Mouse (Mus musculus) adrenal gland, postnatal 10 days (tissue): ENCODE measurements at regions not wholly inside any gene's neighbourhood (a gene's known extent, or its start where the extent isn't known, plus 50 kb on each side); places are given as distances from the start of the nearest gene placed in this dataset.
A peak's percentile ranks its signal among the peaks of the same experiment; 100 is the strongest.

Source experiments
- DNase-seq: peaks from one replicate; pipeline ENCODE4 v3.0.0; 2021; ENCODE audit warnings: mixed read lengths

DNA sequence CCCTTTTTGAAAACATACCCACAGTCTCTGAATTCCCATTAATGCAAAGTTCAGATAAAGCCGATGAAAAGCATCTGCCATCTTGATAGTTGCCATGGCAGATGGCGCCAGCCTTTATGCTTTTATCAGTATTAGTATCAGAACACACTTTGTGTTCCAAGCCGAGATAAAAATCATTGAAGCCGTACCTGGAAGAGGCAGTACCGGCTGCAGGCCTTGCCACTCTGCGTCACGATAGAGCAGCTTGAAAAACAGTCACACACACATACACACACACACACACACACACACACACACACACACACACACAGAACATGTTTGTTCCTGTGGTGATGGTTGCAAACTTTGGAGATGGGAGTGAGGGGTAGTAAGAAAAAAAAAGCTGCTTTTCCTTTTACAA lies 306.2 kb downstream of the Satb1 start:
- DNase-seq, result no peak

DNA sequence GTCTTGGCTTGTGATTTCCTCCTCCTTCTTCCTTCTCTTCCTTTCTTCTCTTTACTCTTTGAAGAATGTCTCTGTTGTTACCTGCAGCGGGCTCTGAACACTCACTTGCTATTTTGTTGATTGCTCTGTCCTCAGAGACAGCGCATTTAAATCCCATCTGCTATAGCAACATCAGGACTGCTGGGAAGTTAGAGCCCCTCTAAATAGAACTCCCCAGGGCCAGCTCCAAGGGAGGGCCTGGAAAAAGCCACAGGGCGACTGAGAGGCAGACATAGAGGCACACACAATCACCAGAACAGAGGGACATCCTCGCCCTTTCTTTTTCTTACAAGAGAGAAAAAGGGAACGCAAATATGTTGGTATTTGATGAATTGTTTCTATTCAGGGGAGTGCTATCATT lies 306.6 kb downstream of the Satb1 start:
- no peak for DNase-seq

DNA sequence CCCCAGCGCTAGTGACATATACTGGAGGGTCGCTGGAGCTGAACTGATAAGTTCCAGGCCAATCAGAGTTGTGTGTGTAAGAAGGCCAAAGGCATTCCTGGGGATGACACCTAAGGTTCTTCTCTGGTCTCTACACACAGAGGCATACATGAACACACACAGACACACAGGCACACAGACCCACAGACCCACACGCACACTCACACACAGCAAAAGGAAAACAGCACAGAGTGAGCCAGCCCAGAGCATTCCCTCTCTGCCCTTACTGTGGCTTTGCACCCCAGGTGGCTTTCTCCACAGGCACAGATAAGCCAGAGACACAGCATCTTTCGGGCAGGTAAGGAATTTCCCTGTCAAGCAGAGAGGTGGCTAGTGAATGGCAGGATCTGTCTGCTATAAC lies 307.1 kb downstream of the Satb1 start:
- DNase-seq, result no peak

DNA sequence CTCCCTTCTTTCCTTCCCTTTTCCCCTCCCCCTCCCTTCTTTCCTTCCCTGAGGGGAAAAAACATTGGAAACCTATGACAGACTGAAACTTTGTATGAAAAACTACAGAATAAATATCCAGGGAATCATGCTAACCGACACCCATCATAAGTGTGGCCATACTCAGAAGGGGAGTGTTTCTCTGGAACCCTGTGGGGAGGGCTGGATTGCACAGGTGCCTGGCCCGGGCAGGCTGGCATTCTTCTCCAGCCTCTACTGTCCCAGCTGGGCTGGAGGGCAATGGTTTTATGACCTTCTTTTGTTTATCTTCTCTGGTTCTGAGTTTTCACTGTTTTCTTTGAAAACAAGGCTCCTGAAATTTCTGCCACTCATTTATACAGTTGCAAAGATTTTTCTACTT lies 307.9 kb downstream of the Satb1 start:
- DNase-seq, result no peak

DNA sequence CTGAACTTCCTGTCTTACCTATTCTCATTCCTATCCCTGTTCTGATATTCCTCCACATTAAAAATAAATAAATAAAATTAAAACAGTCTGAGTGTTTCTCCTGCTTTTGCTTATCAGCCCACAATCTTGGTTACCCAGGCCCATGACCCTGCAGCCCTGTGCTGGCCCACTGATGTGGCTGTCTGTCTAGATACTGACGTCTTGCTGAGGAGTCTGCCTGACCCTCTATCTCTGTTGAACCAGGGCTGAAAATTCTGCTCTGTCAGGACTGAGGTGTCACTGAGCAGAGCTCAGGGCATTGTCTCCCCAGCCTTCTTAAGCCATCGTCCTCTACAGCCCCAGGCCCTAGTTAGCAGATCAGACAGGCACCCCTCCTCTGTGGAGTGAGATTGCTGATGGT lies 321.2 kb downstream of the Satb1 start:
- no peak for DNase-seq

DNA sequence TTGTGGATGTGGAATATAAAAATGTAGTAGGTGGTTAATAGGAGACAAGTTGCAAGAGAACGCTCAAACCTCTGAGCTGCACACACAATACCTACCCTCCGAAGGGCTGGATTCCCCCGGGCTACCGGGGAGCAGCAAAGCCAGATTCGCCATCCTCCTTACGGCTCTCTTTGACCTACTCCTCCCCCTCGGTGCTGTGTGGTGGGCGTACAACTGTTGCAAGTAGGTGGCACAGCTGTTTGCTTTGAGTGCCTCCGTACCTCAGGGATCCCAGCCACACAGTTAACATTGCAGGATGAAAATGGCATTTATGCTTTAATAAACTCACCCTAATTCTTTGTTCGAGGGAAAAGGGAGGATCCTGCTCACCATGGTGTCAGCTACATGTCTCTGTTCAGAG lies 321.6 kb upstream of the Tbc1d5 start:
- no peak for DNase-seq

DNA sequence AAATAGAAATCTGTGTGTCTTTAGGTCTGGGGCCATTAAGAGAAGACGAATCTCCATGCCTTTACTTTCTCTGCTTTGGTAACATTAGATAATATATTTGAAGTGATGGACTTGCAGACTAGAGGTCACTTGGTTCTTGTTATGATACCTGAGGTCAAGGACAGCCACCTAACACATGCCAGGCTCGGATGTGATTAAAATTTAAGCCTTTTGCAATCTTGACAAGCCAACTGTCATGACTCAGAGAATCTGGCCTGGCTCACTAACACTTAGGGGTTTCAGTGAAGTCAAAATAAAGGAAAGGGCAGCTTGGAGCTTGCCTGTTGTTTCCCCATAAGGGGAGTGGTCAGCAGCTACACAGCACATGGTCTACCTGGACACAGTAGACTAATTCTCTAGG lies 320.4 kb upstream of the Tbc1d5 start:
- no peak for DNase-seq

DNA sequence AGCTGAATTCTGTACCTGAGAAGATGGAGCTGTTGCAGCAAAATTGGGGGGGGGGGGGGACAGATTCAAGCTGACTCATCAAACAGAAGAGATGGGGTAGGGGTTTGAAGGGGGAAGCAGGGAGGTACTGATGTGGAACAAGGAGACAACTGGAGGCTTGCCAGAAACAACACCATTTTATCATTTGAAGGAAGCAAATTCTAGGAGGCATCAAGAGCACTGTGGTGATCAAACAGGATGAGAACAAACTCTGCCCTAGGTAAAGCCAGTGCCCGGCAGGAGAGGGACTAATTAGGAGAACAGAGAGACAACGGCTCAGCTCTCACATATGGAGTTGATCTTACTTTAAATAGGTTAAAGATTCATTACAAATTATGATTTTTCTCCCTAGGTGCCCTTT lies 315.9 kb upstream of the Tbc1d5 start:
- no peak for DNase-seq

DNA sequence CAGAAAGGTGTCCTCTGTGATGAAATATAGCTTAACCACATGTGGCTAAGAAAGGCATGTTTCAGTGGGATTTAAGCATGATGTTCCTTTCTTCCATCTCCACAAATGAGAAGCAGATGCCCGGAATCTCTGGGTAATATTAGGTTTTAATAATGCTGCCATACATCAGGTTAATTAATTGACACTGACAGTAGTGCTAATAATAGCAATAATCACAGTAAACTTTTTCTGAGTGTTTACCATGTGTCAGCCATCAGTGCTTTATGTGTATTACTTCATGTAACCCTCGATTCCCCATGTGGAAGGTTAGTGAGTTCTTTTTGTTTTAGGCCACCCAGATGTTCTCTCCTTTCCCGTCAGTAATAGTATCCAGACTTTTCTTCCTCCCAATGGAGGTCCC lies 310.2 kb upstream of the Tbc1d5 start:
- DNase-seq, result no peak

DNA sequence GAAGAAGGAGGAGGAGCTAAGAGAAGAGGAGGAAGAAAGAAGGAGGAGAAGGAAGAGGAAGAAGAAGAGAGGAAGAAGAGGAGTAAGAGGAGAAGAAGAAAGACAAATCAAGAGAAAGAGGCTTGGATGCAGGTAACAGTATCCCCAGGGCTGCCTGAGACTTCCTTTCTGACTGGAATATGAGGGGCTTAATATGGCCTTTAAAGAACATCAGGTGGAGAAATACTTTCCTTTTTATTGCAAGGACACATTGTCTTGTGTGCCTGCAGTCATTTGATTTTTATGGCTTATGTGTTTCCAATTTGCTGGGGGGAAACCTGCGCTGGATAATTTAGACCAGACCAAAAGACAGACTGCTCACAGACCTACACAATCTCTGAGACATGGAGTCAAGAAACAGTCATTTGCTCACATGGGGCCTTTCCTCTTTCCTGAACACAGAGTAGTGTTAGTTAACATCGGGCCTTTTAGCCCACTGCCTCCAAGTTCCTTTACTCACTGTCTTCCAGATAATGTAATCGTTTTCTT lies 308.8 kb upstream of the Tbc1d5 start:
- no peak for DNase-seq

DNA sequence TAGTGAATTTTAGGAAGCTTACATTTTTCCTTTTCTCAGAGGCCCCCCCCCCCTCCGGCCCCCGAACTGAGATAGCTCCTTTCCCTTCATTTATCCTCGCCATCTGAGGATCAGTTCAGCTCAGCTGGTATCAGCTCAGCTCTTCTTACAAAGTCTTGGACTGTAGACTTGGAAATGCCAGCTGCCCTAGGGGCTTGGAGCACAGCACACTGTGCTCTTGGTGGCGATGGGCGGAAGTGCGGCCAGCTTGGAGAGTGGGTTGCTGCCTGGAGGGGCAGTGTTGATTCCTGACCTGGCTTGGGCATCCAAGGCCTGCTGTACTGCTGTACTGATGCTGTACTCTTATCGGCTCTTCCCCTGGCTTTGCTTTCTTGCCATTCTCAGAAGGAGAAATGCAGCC lies 298.7 kb upstream of the Tbc1d5 start:
- DNase-seq, result no peak

DNA sequence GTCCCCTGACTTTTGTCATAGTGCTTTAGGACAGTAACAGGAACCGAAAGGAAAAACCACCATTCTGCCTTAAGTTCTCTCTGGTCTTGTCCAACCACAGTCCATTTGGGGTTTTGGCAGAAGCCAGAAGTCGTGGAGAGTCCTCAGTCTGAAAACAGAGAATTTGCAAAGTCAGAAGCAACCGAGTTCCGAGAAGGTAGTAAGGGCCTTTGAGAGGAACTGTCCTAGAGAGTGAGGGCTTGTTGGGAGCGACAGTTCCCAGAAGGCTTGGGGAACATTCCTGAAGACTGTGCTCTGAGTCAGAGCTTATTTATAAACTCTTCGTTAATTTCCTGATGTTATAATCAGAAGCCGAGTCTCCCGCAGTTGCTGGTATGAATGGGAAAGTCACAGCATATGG lies 298.3 kb upstream of the Tbc1d5 start:
- DNase-seq, result no peak

DNA sequence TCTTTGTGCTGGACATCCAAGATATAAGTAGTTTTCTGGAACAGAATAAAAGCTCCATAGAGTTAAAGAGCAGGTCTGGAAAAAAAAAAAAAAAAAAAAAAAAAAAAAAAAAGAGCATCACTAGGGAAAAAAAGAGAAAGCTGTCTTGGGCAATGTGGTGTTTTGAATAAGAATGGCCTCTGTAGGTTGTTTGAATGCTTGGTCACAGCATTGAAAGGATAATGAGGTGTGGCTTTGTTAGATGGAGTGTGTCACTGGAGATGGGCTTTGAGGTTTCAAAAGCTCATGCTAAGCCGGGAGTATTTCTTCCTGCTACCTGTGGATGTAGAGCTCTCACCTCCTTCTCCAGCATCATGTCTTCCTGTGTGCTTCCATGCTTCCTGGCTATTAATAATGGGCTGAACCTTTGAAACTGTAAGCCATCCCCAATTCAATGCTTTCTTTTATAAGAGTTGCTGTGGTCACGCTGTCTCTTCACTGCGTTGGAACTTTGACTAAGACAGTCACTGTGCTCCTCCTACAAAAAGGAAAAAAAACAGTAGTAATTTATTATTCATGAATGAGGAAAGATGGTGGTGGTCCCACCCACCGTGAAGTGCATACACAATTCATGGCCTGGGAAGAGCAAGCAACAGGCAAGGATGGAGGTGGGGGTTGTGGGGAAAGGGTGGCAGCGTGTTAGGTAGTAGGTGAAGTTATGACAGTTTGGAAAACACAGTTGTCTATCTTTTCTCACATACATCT lies 283.2 kb upstream of the Tbc1d5 start:
- no peak for DNase-seq

DNA sequence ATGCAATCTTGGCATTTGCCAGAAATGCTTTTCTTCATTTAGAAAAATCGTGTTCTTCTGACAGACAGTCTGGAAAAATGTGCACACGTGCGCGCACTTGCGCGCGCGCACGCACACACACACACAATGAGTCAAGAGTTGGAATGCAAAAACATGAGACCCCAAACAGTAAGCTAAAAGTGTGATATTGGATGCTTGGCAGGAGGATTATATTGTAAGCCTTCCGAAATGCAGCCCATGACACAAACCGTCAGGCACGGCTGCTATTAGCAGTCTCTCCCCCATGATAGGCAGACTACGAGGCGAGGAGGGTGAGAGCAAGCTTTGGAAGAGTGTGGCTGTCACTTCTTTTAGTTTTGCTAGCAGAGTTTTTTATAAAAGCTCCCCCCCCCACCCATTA lies 282.1 kb upstream of the Tbc1d5 start:
- DNase-seq, result no peak

DNA sequence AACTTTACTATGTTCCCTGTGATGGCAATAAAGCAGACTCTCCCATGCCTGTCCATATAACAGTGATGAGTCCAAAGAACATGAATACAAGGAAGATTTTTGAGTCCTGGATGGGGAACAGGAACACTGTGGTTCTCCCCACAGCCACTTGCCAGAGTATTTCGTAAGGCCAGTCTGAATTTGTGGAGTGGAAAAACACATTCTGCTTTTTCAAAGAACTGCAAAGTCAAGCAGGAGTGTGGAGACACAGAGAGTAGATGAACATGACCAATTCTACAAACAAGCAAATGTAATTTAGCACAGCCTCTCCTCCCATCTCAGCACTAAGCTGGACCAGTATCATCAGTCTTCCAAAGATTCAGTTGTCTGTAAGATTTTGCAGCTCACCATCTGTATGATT lies 280.0 kb upstream of the Tbc1d5 start:
- DNase-seq, result no peak

DNA sequence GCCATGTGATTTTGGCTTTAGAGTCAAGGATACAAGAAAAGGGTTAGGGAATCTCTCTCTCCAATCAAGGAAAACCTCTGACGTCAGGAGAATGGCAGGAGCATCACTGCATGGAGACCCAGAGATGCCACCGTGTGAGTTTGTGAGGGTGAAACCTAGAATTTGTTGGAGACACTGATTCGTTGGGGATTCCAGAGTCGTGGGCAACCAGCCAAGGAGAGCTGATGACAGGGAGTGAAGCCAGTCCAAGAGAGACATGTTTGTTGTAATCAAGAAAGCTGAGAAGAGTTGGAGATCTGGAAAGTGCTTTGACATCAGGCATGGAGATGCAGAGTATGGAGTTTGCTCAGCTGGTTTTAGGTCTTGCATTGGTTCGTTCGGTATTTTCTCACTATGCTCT lies 236.6 kb upstream of the Tbc1d5 start:
- DNase-seq, result peak; percentile 7

DNA sequence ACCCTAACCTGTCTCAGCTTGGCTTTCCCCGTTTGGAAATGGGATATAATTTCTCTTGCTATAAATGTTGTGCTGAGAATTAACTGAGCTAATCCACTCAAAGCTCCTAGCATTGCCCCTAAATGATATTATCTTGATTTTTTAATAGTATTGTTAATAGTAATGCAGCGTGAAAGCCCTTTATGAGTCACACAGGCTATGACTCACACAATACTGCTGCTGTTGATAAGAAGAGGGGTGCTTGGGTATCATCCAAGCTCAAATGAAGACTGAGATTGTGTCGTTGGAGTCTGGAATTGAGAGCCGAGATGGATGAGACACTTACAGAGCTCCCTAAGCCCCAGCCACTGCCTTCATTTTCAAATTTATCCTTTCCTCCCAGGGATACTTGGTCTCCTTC lies 235.2 kb upstream of the Tbc1d5 start:
- no peak for DNase-seq

DNA sequence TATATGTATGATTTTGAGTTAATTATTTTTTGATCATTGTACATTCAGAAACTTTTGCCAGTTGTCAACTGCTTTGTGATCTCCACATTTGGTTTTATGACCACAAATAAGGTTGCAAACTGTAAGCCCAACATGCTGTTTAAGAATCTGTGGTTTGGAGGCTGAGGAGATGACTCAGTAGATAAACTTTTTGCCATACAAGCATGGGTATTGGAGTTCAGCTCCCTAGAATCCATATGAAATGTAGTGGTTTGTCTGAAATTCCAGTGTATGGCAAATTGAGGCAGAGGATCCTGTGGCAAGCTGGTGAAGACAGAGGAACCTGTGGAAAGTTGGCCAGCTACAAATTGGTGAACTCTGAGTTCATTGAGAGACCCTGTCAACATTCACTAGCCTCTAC lies 234.6 kb upstream of the Tbc1d5 start:
- no peak for DNase-seq

DNA sequence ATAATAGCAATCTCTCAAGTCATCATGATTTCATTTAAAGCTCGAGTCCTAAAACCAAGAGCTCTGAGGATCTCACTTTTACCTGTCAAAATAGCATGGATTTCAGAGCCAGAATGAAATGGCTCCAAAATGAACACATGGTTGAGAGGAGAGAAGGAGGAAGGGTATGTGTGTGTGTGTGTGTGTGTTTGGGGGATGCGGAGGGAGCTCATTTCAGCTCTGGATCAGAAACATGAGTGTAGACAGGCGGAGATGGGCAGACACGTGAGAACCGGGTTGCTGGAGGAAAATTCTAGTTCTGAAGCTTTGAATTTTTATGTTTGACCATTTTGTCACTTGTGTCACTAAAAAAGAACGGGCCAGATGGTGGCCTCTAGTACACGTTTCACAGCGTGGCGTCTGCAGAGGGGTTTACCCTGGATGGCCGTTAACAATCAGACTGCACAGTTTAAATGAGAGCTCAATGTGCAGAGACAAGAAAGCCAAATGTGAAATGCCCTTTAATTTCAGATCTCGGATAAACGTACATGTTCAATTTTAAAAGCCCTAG lies 232.5 kb upstream of the Tbc1d5 start:
- DNase-seq, result no peak

DNA sequence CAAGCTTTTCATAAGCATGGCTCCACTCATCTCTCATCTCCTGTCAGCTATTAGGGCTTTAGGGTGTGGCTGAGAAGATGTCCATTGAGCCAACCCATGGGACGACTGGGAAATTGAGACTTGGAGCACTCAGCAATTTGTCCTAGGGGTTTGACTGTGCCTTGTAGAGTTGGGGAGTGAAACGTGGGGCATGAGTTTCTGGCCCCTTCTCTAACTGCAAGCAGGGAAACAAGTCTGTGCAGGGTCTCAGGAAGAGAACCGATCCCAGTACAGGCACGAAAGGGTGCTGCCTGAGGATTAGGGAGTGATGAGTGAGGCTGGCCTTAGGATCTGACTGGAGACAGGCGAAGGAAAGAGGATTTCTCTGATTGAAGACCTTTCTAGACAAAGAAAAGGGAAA lies 229.7 kb upstream of the Tbc1d5 start:
- DNase-seq, result no peak

DNA sequence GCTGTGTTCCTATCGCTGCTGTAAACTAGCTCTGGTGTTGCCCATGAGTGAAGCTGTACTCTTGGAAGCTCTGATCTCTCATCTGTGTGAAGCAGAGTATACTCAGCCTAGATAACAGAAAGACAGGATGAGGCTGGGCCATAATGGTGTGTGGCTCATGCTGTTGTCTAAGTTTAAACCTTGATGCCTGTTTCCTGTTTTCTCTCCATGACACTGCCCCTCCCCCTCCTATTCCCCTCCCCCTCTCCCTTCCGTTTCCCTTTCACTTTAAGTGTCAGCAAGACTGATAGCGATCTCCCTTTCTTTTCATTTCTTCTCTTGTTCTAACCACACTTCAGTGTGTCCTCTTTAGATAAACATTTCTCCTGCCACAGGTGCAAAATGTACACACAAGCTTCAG lies 229.2 kb upstream of the Tbc1d5 start:
- DNase-seq, result no peak

DNA sequence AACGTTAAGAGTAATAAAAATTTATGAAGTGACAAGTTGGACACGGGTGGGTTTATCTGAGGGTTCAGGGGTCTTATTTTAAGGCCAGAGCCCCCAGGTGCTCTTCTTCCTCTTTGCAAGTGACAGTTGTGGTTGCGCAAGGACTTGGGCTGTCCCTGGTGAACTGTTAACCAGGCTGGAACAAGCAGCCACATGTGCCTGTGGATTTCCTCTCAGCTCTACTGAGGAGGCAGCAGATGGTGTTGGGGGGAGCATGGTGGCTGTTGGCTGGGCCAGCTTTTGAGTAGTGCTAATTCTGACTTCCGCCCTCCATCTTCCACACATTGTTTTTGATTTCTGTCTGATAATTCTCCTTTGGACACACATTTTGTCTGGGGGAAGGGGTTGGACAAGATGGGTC lies 227.9 kb upstream of the Tbc1d5 start:
- DNase-seq, result no peak

DNA sequence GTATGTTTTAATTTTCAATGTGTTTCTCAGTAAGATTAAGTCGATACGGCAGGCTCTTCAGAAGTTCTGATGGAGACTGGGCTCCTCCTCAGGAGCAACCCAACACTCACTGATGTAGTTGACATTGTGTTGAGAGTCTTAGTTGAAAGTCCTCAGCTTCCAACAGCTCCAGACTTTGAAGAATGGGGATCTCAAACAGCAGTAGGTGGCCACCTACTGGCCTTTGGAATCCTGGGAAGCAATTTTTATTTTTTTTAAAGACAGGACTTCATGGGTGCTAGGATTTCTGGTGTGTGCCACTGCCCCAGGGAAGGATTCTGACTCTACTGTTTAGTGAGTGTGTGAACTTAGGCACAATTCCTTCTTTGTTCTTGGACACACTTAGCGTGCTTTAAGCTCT lies 225.9 kb upstream of the Tbc1d5 start:
- no peak for DNase-seq

DNA sequence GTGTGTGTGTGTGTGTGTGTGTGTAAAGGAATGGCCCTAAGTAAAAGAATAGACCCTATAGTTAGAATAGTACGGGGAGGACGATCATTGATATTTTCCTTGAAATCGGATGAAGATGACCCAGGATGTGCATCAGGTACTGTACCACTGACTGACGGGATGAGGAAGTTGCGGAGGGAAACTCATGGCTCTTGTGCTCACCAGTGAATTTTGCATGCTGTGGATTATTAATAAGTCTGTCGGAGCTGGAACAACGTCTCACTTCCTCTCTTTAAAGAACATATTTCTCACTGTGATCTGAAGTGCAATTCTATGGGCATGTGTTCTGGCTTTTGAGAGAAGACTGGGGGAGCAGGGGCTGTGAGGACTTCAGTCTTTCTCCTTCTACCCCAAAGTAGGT lies 218.8 kb upstream of the Tbc1d5 start:
- DNase-seq, result no peak
